Mouse (Mus musculus): ENCODE measurements around the gene Slc35b1.

Gene Slc35b1

DNA sequence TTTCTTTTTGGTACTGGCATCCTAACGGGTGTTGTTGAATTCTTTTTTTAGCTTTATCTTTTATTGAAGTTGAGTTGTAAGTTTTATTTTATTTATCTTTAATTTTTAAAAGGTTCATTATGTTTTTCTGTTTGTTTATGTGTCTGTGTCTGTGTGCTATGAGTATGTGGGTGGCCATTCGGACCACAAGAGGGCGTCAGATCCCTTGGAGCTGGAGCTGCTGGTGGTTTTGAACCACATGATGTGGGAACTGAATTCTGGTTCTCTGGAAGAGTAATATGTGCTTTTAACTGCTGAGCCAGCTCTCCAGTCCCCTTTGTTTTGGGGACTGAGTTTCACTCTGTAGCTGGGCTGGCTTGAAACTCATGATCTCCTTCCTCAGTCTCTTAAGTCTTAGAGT is 39.0 kb downstream of the Slc35b1 start:
- DNase-seq (ENCODE audit: low spot score in 2 of 2) = no peak

DNA sequence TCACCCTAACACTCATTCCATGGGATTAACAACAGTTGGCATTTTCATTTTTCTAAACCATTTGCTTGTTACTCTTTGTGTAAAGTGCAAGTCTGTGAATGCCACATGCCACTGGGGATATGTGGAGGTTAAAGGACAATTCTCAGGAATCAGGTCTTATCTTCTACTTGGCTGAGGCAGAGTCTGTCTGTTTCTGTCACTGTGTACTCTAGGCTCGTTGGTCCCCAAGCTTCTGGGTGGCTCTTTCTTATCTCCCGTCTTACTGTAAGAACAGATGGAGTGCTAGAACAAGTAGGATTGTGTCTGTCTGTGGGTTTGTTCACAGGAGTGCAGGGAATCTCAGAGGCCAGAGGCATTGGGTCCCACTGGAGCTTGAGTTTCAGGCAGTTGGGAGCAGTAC is 46.9 kb downstream of the Slc35b1 start:
- no peak for DNase-seq (ENCODE audit: low spot score in 2 of 2)

DNA sequence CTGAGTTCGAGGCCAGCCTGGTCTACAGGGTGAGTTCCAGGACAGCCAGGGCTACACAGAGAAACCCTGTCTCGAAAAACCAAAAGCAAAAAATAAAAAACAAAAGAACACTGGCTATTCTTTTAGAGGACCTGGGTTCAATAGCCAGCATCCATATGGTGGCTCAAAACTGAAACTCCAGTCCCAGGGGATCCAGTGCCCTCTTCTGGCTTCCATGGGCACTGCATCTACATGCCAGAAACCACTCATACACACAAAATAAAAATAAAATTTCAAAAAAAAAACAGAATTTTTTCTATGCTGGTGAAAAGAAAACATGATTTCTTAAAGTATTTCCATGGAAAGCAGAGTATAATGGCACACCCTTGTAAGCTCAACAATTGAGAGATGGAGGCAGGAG is 47.7 kb downstream of the Slc35b1 start:
- DNase-seq (ENCODE audit: low spot score in 2 of 2) = peak; percentile 14 to 27

All from spleen, postnatal 36 days (tissue).